Mouse (Mus musculus) MEL (cell line): ENCODE measurements at regions not wholly inside any gene's neighbourhood (a gene's known extent, or its start where the extent isn't known, plus 50 kb on each side); places are given as distances from the start of the nearest gene placed in this dataset.

ENCODE experiments used
- DNase-seq: peaks from one replicate; pipeline ENCODE4 v3.0.0; 2011; ENCODE audit warnings: low read depth, low spot score
- H3K27ac ChIP-seq: 2 replicates; pipeline ENCODE4 v1.5.1; 2012; ENCODE audit warnings: low read depth, mild to moderate bottlenecking, control low read depth, low read length, moderate library complexity; ENCODE audit not compliant: control insufficient read depth
- H3K27me3 ChIP-seq, 2 experiments: fragments of 150-350 bp in 1 of 2; sonication (generic) in 1 of 2; 2 replicates each; pipeline ENCODE4 v1.6.1; 2012; ENCODE audit warnings: low read length in 2 of 2, mild to moderate bottlenecking in 2 of 2, improper control_type of control experiment in 1 of 2, moderate library complexity in 1 of 2; ENCODE audit not compliant: insufficient read depth in 2 of 2, control insufficient read depth in 1 of 2
- H3K36me3 ChIP-seq, 2 experiments: 2 replicates each; pipeline ENCODE4 v1.6.1; 2012 to 2014; ENCODE audit warnings: low read length in 2 of 2, improper control_type of control experiment in 1 of 2, inconsistent platforms in 1 of 2, mild to moderate bottlenecking in 1 of 2; ENCODE audit not compliant: insufficient read depth in 2 of 2, control insufficient read depth in 1 of 2
- H3K4me1 ChIP-seq, 2 experiments: fragments of 150-350 bp in 1 of 2; sonication (generic) in 1 of 2; 2 replicates each; pipeline ENCODE4 v1.6.1; 2012; ENCODE audit warnings: low read length in 2 of 2, improper control_type of control experiment in 1 of 2, mild to moderate bottlenecking in 1 of 2; ENCODE audit not compliant: insufficient read depth in 2 of 2, control insufficient read depth in 1 of 2
- H3K4me3 ChIP-seq, 2 experiments: fragments of 150-350 bp in 1 of 2; sonication (generic) in 1 of 2; 2 replicates each; pipeline ENCODE4 v1.5.1; 2012; ENCODE audit warnings: low read depth in 2 of 2, low read length in 2 of 2, mild to moderate bottlenecking in 2 of 2, moderate library complexity in 2 of 2, control low read depth in 1 of 2, improper control_type of control experiment in 1 of 2; ENCODE audit not compliant: control insufficient read depth in 1 of 2, insufficient read depth in 1 of 2
- H3K79me2 ChIP-seq: 2 replicates; pipeline ENCODE4 v1.6.1; 2012; ENCODE audit warnings: mild to moderate bottlenecking, low read length, moderate library complexity; ENCODE audit not compliant: control insufficient read depth, poor library complexity, insufficient read depth
- H3K9ac ChIP-seq: 2 replicates; pipeline ENCODE4 v1.6.1; 2012; ENCODE audit warnings: low read depth, mild to moderate bottlenecking, control low read depth, low read length, moderate library complexity; ENCODE audit not compliant: control insufficient read depth, poor library complexity, severe bottlenecking
- H3K9me3 ChIP-seq: fragments of 150-350 bp; sonication (generic); replicated peaks from 2 replicates; pipeline ENCODE4 v1.6.1; 2012; ENCODE audit warnings: mild to moderate bottlenecking, low read length, improper control_type of control experiment, moderate library complexity; ENCODE audit not compliant: insufficient read depth
- CHD1 ChIP-seq: IDR thresholded peaks from 2 replicates; pipeline ENCODE4 v1.6.1; 2012; ENCODE audit warnings: low read depth, mild to moderate bottlenecking, inconsistent platforms, low read length, improper control_type of control experiment
- CTCF ChIP-seq, 3 experiments: IDR thresholded peaks in 2 of 3; conservative IDR thresholded peaks in 1 of 3; 2 replicates each; pipeline ENCODE4 v1.5.1; 2011 to 2012; ENCODE audit warnings: low read length in 3 of 3, low read depth in 2 of 3, mild to moderate bottlenecking in 2 of 3, improper control_type of control experiment in 1 of 3, inconsistent platforms in 1 of 3, mixed read lengths in 1 of 3, moderate library complexity in 1 of 3; ENCODE audit not compliant: control insufficient read depth in 1 of 3, insufficient read depth in 1 of 3, poor library complexity in 1 of 3, severe bottlenecking in 1 of 3
- ETS1 ChIP-seq: IDR thresholded peaks from 2 replicates; pipeline ENCODE4 v1.6.1; 2012; ENCODE audit warnings: low read depth, mild to moderate bottlenecking, inconsistent platforms, low read length, improper control_type of control experiment, moderate library complexity
- HCFC1 ChIP-seq: IDR thresholded peaks from 2 replicates; pipeline ENCODE4 v1.6.1; 2012; ENCODE audit warnings: low read depth, mild to moderate bottlenecking, inconsistent platforms, low read length, improper control_type of control experiment, moderate library complexity
- JUND ChIP-seq: IDR thresholded peaks from 2 replicates; pipeline ENCODE4 v1.6.1; 2011; ENCODE audit warnings: low read depth, mild to moderate bottlenecking, improper control_type of control experiment, low read length
- MEF2A ChIP-seq: IDR thresholded peaks from 2 replicates; pipeline ENCODE4 v1.6.1; 2014; ENCODE audit warnings: low read depth, mild to moderate bottlenecking, inconsistent platforms, low read length, improper control_type of control experiment; ENCODE audit not compliant: poor library complexity, insufficient replicate concordance, severe bottlenecking; ENCODE audit errors: extremely low read depth
- MXI1 ChIP-seq: IDR thresholded peaks from 2 replicates; pipeline ENCODE4 v1.6.1; 2011; ENCODE audit warnings: mild to moderate bottlenecking, low read depth, low read length, improper control_type of control experiment
- MYB ChIP-seq: IDR thresholded peaks from 2 replicates; pipeline ENCODE4 v1.6.1; 2011; ENCODE audit warnings: mild to moderate bottlenecking, low read depth, low read length, improper control_type of control experiment
- MYC ChIP-seq: IDR thresholded peaks from 2 replicates; pipeline ENCODE4 v1.6.1; 2011; ENCODE audit warnings: low read depth, mild to moderate bottlenecking, low read length, improper control_type of control experiment, moderate library complexity
- NRF1 ChIP-seq: IDR thresholded peaks from 2 replicates; pipeline ENCODE4 v1.6.1; 2014; ENCODE audit warnings: low read depth, mild to moderate bottlenecking, inconsistent platforms, low read length, improper control_type of control experiment, moderate library complexity; ENCODE audit not compliant: poor library complexity, insufficient read depth, severe bottlenecking
- POLR2A ChIP-seq, 2 experiments: IDR thresholded peaks; 2 replicates each; pipeline ENCODE4 v1.6.1; 2011 to 2012; ENCODE audit warnings: low read length in 2 of 2, mild to moderate bottlenecking in 2 of 2, control low read depth in 1 of 2, improper control_type of control experiment in 1 of 2, low read depth in 1 of 2, moderate library complexity in 1 of 2; ENCODE audit not compliant: control insufficient read depth in 1 of 2, insufficient read depth in 1 of 2, poor library complexity in 1 of 2
- SIN3A ChIP-seq: IDR thresholded peaks from 2 replicates; pipeline ENCODE4 v1.6.1; 2012; ENCODE audit warnings: low read length, improper control_type of control experiment, inconsistent platforms
- TBP ChIP-seq: IDR thresholded peaks from 2 replicates; pipeline ENCODE4 v1.8.0; 2011; ENCODE audit warnings: low read depth, low read length, improper control_type of control experiment
- TCF12 ChIP-seq: IDR thresholded peaks from 2 replicates; pipeline ENCODE4 v1.6.1; 2014; ENCODE audit warnings: low read depth, mild to moderate bottlenecking, inconsistent platforms, low read length, improper control_type of control experiment, moderate library complexity
- UBTF ChIP-seq: IDR thresholded peaks from 2 replicates; pipeline ENCODE4 v1.6.1; 2012; ENCODE audit warnings: low read depth, mild to moderate bottlenecking, inconsistent platforms, low read length, improper control_type of control experiment, moderate library complexity, borderline replicate concordance; ENCODE audit not compliant: insufficient read depth
- USF1 ChIP-seq: IDR thresholded peaks from 2 replicates; pipeline ENCODE4 v1.6.1; 2014; ENCODE audit warnings: low read depth, mild to moderate bottlenecking, inconsistent platforms, low read length, improper control_type of control experiment, moderate library complexity
- USF2 ChIP-seq, 2 experiments: IDR thresholded peaks; 2 replicates each; pipeline ENCODE4 v1.6.1; 2011 to 2012; ENCODE audit warnings: improper control_type of control experiment in 2 of 2, low read length in 2 of 2, borderline replicate concordance in 1 of 2, inconsistent platforms in 1 of 2, low read depth in 1 of 2, mild to moderate bottlenecking in 1 of 2; ENCODE audit not compliant: insufficient read depth in 1 of 2
- ZKSCAN1 ChIP-seq: IDR thresholded peaks from 2 replicates; pipeline ENCODE4 v1.6.1; 2012; ENCODE audit warnings: low read depth, mild to moderate bottlenecking, inconsistent platforms, low read length, improper control_type of control experiment, moderate library complexity
- ZMIZ1 ChIP-seq: IDR thresholded peaks from 2 replicates; pipeline ENCODE4 v1.6.1; 2012; ENCODE audit warnings: low read depth, mild to moderate bottlenecking, inconsistent platforms, low read length, improper control_type of control experiment, moderate library complexity

DNA sequence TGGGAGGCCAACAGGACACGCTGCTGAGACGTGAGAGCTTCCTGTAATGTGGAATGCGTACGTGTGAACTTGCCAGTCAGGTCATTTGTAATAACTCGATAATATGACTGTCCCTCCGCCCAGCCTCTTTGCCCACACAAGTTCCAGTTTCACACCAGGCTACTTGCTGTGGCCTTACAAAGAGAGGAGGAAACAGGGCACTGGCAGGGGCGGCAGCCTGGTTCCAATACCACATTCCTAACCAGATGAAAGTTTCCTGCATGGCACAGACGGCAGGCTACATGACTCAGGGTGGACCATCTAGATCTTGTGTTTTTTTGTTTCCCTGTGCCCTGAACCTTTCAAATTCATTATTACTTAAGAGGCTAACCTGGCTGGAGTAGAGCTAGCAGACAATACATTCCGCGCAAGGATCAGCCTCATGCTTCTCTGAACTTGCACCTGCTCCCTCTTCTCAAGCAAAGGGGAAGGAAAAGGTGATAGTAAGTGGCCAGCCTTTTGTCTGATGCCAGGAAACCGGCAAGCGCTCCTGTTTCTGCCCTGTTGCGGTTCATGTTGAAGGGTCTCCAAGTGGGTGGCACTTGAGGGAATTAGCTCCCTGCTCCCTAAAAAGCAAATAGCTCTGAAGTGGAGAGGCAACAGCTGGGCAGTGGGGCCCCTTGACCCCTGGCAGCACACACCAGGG lies 60.2 kb upstream of the Egln3 start:
- H3K27me3 ChIP-seq = no peaks in the 10 kb centered on the region
- no peak overlapping the region for H3K27ac ChIP-seq
- H3K9ac ChIP-seq = no peak overlapping the region
- TF ChIP-seq POLR2A (IDR thresholded peaks at IDR 0.05; ENCODE audit: control insufficient read depth in 1 of 2, insufficient read depth in 1 of 2, low read depth in 1 of 2, low read length in 2 of 2, poor library complexity in 1 of 2) (no peak), TCF12 (no peak), HCFC1 (no peak), TBP (no peak), MYC (no peak), MYB (no peak), MXI1 (no peak), CTCF (IDR thresholded peaks at IDR 0.05 in 2 of 3, conservative IDR thresholded peaks at IDR 0.05 in 1 of 3; ENCODE audit: control insufficient read depth in 1 of 3, insufficient read depth in 1 of 3, low read depth in 2 of 3, low read length in 3 of 3, poor library complexity in 1 of 3, severe bottlenecking in 1 of 3) (no peak), USF1 (no peak), NRF1 (no peak), USF2 (IDR thresholded peaks at IDR 0.05; ENCODE audit: borderline replicate concordance in 1 of 2, insufficient read depth in 1 of 2, low read depth in 1 of 2, low read length in 2 of 2) (no peak), ZMIZ1 (no peak), JUND (no peak), ETS1 (no peak), ZKSCAN1 (no peak), SIN3A (no peak), UBTF (no peak), MEF2A (no peak), CHD1 (no peak)
- H3K9me3 ChIP-seq = no peaks in the 10 kb centered on the region
- no peak overlapping the region for H3K4me3 ChIP-seq
- DNase-seq = no peak
- H3K4me1 ChIP-seq = peaks cover 0 to 12% of the 10 kb centered on the region in 2 experiments; a peak in 2 of 4 replicates
- H3K36me3 ChIP-seq = no peaks in the 10 kb centered on the region
- no peaks in the 10 kb centered on the region for H3K79me2 ChIP-seq
